ENCODE assay signal across 6 mouse cellular contexts in the genomic region with DNA sequence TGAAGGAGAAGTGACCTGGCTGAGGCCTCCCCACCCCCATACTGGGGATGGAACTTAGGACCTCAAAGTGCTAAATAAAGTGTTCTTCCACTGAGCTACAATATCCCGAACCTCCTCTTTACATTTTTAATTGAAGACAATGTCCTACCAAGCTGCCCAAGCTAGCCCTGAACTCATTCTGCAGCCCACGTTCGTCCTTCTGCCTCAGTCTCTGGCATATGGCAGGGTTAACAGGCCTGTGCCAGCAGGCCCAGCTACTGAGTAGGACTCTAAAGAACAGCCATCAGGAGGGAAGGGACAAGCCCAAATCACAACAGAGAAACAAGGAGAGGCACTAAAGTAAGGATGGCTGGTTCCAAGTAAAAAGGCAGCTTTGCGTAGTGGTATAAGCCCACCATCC.
DNase-seq lines count a peak whose midpoint lies in the region; ATAC-seq and TF ChIP-seq lines count a peak whose summit lies in the region.
"Not testable (repeated sequence)": the region's sequence is repeated elsewhere in the genome, so short reads cannot be mapped to it uniquely, and the experiment has no call there.

No protein-coding gene starts in this region.

- peak overlapping the region; percentile 81 for H3K27ac ChIP-seq in bone marrow macrophage, adult 2 months (ENCODE audit: insufficient read depth, low read depth, low read length)
- not testable (repeated sequence) for H3K27ac ChIP-seq in midbrain, embryonic 11.5 days (ENCODE audit: low read depth, low read length)

- H3K4me1 ChIP-seq in bone marrow macrophage, adult 2 months (ENCODE audit: control insufficient read depth, insufficient read depth, low read length); midbrain, embryonic 11.5 days (ENCODE audit: control insufficient read depth, insufficient read depth, low read length): not testable (repeated sequence)

- H3K36me3 ChIP-seq in midbrain, embryonic 11.5 days (ENCODE audit: control insufficient read depth, insufficient read depth, low read length), result not testable (repeated sequence)

- not testable (repeated sequence) for H3K4me2 ChIP-seq in midbrain, embryonic 11.5 days

- not testable (repeated sequence) for H3K9ac ChIP-seq in midbrain, embryonic 11.5 days (ENCODE audit: low read length)

- WGBS in midbrain, embryonic 11.5 days, result 95% methylated on average over 3 of the region's 4 CpGs

- not testable (repeated sequence) for H3K9me3 ChIP-seq in midbrain, embryonic 11.5 days (ENCODE audit: control insufficient read depth, low read length)

- DNase-seq in heart, adult 11 months, result peak; percentile 61
- peak; percentile 16 to 23 for DNase-seq in layer of hippocampus, adult 18-20 months (ENCODE audit: low spot score in 2 of 2)
- DNase-seq in layer of hippocampus, adult 9-11 months, result peak; percentile 21
- DNase-seq in midbrain, embryonic 11.5 days (ENCODE audit: low spot score, missing footprints), result peak; percentile 26

- not testable (repeated sequence) for H3K4me3 ChIP-seq in bone marrow macrophage, adult 2 months (ENCODE audit: insufficient read depth, low read length); midbrain, embryonic 11.5 days (ENCODE audit: low read depth, low read length)

- not testable (repeated sequence) for H3K27me3 ChIP-seq in midbrain, embryonic 11.5 days (ENCODE audit: control insufficient read depth, insufficient read depth, low read length)

- TF ChIP-seq CTCF in bone marrow macrophage, adult 2 months (IDR thresholded peaks at IDR 0.05; ENCODE audit: low read depth, low read length), result not testable (repeated sequence)

- not testable (repeated sequence) for TF ChIP-seq POLR2A in bone marrow macrophage, adult 2 months (IDR thresholded peaks at IDR 0.05; ENCODE audit: borderline replicate concordance, low read depth, low read length)

- ATAC-seq in frontal cortex, adult (ENCODE audit: low TSS enrichment), result peak; percentile 68
- not testable (repeated sequence) for ATAC-seq in midbrain, embryonic 11.5 days (ENCODE audit: low FRiP score)
